Mouse (Mus musculus) ovary, postnatal 14 days (tissue): ENCODE measurements at regions not wholly inside any gene's neighbourhood (a gene's known extent, or its start where the extent isn't known, plus 50 kb on each side); places are given as distances from the start of the nearest gene placed in this dataset.
"Not testable (repeated sequence)": the region's sequence is repeated elsewhere in the genome, so short reads cannot be mapped to it uniquely, and the experiment has no call there.

Experiments used
- DNase-seq: peaks from one replicate; pipeline ENCODE4 v3.0.0; 2022; ENCODE audit warnings: low spot score

GRCm38 (mm10) chr12:113597163-113597562 lies 53.5 kb downstream of the Adam6a start:
- DNase-seq = not testable (repeated sequence)

GRCm38 (mm10) chr12:113610924-113611323 lies 67.2 kb downstream of the Adam6a start:
- peak; percentile 6 for DNase-seq

- DNase-seq = not testable (repeated sequence)
These were observed 81.5 kb downstream of the Adam6a start for GRCm38 (mm10) chr12:113625221-113625620.

- DNase-seq = not testable (repeated sequence)
These were observed 87.1 kb downstream of the Adam6a start for GRCm38 (mm10) chr12:113630803-113631202.
